Mouse (Mus musculus): ENCODE measurements around the gene Stxbp3. TPM values are rescaled to one million over a fixed set of nuclear protein-coding genes. Genes with fewer than 3 reads are reported as not detected.

Stxbp3 gene
- total RNA-seq (2023): 67.4 to 78.1 TPM (median 72.6 TPM) in 4 replicates

DNA sequence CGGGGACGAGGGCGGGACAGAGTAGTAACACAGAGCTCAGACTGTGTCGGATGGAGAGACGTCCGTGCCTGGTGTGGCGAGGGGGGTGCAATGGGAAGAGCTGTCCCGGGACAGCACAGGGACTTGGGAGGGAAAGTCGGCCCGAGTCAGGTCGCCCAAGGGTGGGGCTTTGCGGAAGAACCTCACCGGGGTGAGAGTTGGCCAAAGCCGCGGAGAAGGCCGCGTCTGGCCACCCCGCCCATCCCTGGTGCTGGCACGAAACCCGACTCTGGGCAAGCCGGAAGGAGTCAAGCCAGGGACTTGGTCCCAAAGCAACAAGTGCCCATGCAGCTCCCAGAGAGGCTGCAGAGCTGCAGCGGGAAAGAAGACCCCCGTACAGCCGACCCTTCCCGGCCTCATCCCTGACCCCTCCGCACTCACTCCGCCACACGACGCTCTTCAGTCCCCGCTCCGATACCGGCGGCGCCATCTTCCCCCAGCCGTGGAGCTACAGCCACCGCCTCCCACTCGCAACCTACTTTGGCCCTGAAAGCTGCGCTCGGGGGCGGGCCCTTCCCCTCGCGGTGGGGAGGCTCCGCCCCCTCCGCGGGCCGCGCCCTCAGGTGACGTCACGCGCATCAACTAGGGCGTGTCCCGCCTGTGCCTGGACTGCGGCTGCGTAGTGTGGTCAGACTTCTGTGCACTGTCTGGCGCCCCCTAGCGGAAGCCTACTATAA is at the start of gene Stxbp3:
TSS of gene Stxbp3 (minus strand) at position 527 of the 716 bp plus-strand sequence.

DNA sequence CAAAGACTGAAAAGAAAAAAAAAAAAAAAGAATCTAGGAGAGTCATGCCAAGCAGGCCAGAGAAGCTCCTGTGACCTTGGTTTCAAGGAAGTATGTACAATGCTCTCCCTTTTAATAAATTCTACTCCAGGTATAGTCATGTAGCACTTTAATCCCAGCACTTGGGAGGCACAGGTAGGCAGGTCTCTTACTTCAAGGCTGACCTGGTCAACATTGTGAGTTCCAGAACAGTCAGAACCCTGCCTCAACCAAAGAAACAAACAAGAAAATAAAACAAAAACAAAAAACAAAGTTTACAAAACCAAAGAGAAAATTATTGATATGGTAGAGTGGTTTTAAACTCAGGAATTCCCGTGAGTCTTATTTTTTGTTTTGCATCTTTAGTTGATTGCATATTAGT is 49.6 kb upstream of the Stxbp3 start, which contains the start of gene Fndc7:
TSS of gene Fndc7 (minus strand) at position 101 of the 400 bp plus-strand sequence.

Other genes with a start within 250 kb of the Stxbp3 start
- gene Wdr47, start 249.2 kb downstream of the Stxbp3 start, total RNA-seq (2023): 17.0 to 30.3 TPM (median 21.7 TPM) in 4 replicates
- gene Clcc1, start 186.6 kb downstream of the Stxbp3 start, total RNA-seq (2023): 31.9 to 44.0 TPM (median 39.7 TPM) in 4 replicates
- 0.26 to 1.1 TPM (median 0.53 TPM) in 3 of 4 replicates, not detected in the other for gene Gpsm2, start 118.2 kb downstream of the Stxbp3 start, total RNA-seq (2023)
- gene Aknad1, start 100.9 kb downstream of the Stxbp3 start, total RNA-seq (2023): not detected in 4 replicates
- gene Fndc7, start 49.5 kb upstream of the Stxbp3 start, total RNA-seq (2023): 0.89 to 2.0 TPM (median 1.1 TPM) in 4 replicates
- 246 to 258 TPM (median 247 TPM) in 4 replicates for gene Prpf38b, start 71.2 kb upstream of the Stxbp3 start, total RNA-seq (2023)
- gene Henmt1, start 99.3 kb upstream of the Stxbp3 start, total RNA-seq (2023): 0.52 TPM in 1 of 4 replicates, not detected in the others
- gene Gm9857, start 99.9 kb upstream of the Stxbp3 start, total RNA-seq (2023): not detected in 4 replicates
- gene Fam102b, start 187.1 kb upstream of the Stxbp3 start, total RNA-seq (2023): 8.6 to 10.3 TPM (median 9.0 TPM) in 4 replicates
- not detected in 4 replicates for gene Slc25a54, start 239.9 kb upstream of the Stxbp3 start, total RNA-seq (2023)

All from B cell, adult 62 days (primary cell).